Mouse (Mus musculus): ENCODE data around the gene Cep135.

Gene Cep135

GRCm38 (mm10) chr5:76644234-76644633, 55.7 kb downstream of the Cep135 start:
- DNase-seq (ENCODE audit: low read depth, low spot score), result no peak

- no peak for DNase-seq (ENCODE audit: low read depth, low spot score)
These were observed 56.8 kb downstream of the Cep135 start for GRCm38 (mm10) chr5:76645091-76645868.

GRCm38 (mm10) chr5:76649897-76650296, 61.4 kb downstream of the Cep135 start:
- no peak for DNase-seq (ENCODE audit: low read depth, low spot score)

GRCm38 (mm10) chr5:76651151-76651725, 62.7 kb downstream of the Cep135 start:
- DNase-seq (ENCODE audit: low read depth, low spot score), result no peak

GRCm38 (mm10) chr5:76656212-76656611, 67.7 kb downstream of the Cep135 start, which contains the start of gene C530008M17Rik:
Gene C530008M17Rik (plus strand): TSS chr5:76656512.
- peak; percentile 28 for DNase-seq (ENCODE audit: low read depth, low spot score)

- peak; percentile 76 for DNase-seq (ENCODE audit: low read depth, low spot score)
These were observed 69.0 kb downstream of the Cep135 start for GRCm38 (mm10) chr5:76657245-76658083.

GRCm38 (mm10) chr5:76658084-76658934, 69.8 kb downstream of the Cep135 start:
- DNase-seq (ENCODE audit: low read depth, low spot score), result peak; percentile 35

GRCm38 (mm10) chr5:76659958-76660635, 71.6 kb downstream of the Cep135 start:
- DNase-seq (ENCODE audit: low read depth, low spot score), result no peak

GRCm38 (mm10) chr5:76661310-76661709, 72.8 kb downstream of the Cep135 start:
- no peak for DNase-seq (ENCODE audit: low read depth, low spot score)

- no peak for DNase-seq (ENCODE audit: low read depth, low spot score)
These were observed 76.4 kb downstream of the Cep135 start for GRCm38 (mm10) chr5:76664936-76665335.

- DNase-seq (ENCODE audit: low read depth, low spot score), result no peak
These were observed 76.9 kb downstream of the Cep135 start for GRCm38 (mm10) chr5:76665421-76665820.

- DNase-seq (ENCODE audit: low read depth, low spot score), result no peak
These were observed 77.7 kb downstream of the Cep135 start for GRCm38 (mm10) chr5:76666026-76666756.

GRCm38 (mm10) chr5:76668118-76668517, 79.6 kb downstream of the Cep135 start:
- DNase-seq (ENCODE audit: low read depth, low spot score), result no peak

- peak; percentile 13 for DNase-seq (ENCODE audit: low read depth, low spot score)
These were observed 80.0 kb downstream of the Cep135 start for GRCm38 (mm10) chr5:76668547-76668946.

- no peak for DNase-seq (ENCODE audit: low read depth, low spot score)
These were observed 81.7 kb downstream of the Cep135 start for GRCm38 (mm10) chr5:76670183-76670582.

- DNase-seq (ENCODE audit: low read depth, low spot score), result no peak
These were observed 85.6 kb downstream of the Cep135 start for GRCm38 (mm10) chr5:76674022-76674653.

- DNase-seq (ENCODE audit: low read depth, low spot score), result no peak
These were observed 86.9 kb downstream of the Cep135 start for GRCm38 (mm10) chr5:76675369-76675768.

- no peak for DNase-seq (ENCODE audit: low read depth, low spot score)
These were observed 92.5 kb downstream of the Cep135 start for GRCm38 (mm10) chr5:76680959-76681358.

- peak; percentile 26 for DNase-seq (ENCODE audit: low read depth, low spot score)
These were observed 93.6 kb downstream of the Cep135 start for GRCm38 (mm10) chr5:76681895-76682656.
